Mouse (Mus musculus) monocyte, adult 5-6 weeks (primary cell): ENCODE results near the gene Nol6. TPM values are rescaled to one million over a fixed set of nuclear protein-coding genes. Genes with fewer than 3 reads are reported as not detected.
A peak's percentile ranks its signal among the peaks of the same experiment; 100 is the strongest.
"Not testable (repeated sequence)": the region's sequence is repeated elsewhere in the genome, so short reads cannot be mapped to it uniquely, and the experiment has no call there.

Source experiments
- ATAC-seq: fragments of 153-309, 156-312 bp; replicated peaks from 2 replicates; pipeline ENCODE4 v1.8.0; 2017; ENCODE audit warnings: mild to moderate bottlenecking; ENCODE audit not compliant: low TSS enrichment, insufficient number of reproducible peaks, severe bottlenecking, poor library complexity, low FRiP score
- total RNA-seq: library from RNA; stranded (forward); fragments of 200-1000, 200-491, 200-594 nt; gene quantifications from 3 replicates; pipeline ENCODE4 v1.2.3, GENCODE M21; 2017

Nol6 gene
- total RNA-seq, 1 experiment from 2014 or later = 22.2 TPM

GRCm38 (mm10) chr4:41089705-41090104 lies 34.5 kb downstream of the Nol6 start:
- no peak for ATAC-seq

DNA sequence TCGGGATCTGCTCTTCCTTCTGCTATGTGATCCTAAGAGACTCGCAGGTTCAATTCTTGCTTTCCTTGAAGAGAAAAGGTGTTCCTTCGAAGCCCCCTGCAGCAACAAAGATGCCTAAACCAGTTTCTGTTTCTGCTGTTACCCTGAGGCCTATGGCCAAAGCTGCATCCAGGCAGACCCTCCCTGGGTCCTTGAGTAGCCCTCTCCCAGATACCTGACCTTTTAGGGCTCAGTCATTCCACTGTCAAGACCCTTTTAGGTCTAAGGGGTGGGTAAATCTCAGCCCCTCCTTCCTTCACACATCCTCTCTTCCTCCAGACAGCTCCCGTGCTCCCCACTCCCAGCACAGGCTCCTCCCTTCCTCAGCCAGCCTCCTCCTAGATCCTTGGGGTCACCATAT lies 35.1 kb downstream of the Nol6 start:
- no peak for ATAC-seq

DNA sequence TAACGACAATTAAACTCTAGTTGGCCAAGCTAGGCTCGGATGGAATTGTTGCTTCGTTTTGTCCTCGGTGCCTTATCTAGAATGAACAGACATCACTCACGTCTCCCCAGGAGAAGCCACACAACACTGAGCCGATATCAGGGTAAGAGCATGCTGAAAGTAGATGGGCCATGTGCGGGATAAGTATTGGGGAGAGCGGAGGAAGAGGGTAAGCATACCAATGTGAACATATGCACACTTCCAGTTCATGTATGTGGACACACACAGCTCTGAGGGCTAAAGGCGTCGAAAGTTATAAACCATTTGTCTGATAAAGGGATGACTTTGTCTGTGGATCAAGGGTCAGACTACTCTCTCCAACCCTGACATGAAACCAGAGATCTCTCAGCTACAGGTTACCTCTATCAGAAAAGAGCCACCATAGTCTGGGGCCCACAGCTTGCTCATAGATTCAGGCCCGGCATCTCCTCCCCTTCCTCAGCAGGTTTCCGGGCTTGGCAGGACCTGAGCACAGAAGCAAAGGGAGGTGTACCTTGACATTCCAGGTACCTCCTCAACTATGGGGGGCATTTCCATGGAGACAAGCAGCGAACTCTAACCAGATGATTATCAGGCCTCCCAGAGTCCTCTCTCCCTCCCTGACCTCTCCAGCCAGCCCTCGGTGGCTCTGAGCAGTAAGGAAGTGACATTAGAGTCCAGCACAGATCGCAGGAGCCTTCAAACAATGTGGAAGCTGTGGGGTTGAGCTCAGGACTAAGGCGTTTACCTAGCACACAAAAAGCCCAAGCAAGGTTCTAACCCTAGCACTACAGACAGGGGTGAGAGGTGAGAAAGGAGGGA lies 36.6 kb downstream of the Nol6 start:
- ATAC-seq = no peak

GRCm38 (mm10) chr4:41086947-41087346 lies 37.3 kb downstream of the Nol6 start:
- no peak for ATAC-seq

- no peak for ATAC-seq
Measured at GRCm38 (mm10) chr4:41084819-41085218, 39.4 kb downstream of the Nol6 start.

GRCm38 (mm10) chr4:41082803-41083202 lies 41.5 kb downstream of the Nol6 start:
- not testable (repeated sequence) for ATAC-seq

GRCm38 (mm10) chr4:41081733-41082132 lies 42.5 kb downstream of the Nol6 start:
- no peak for ATAC-seq

- ATAC-seq = no peak
Measured at GRCm38 (mm10) chr4:41078726-41079125, 45.5 kb downstream of the Nol6 start.

- no peak for ATAC-seq
Measured at GRCm38 (mm10) chr4:41074461-41074860, 49.8 kb downstream of the Nol6 start.

DNA sequence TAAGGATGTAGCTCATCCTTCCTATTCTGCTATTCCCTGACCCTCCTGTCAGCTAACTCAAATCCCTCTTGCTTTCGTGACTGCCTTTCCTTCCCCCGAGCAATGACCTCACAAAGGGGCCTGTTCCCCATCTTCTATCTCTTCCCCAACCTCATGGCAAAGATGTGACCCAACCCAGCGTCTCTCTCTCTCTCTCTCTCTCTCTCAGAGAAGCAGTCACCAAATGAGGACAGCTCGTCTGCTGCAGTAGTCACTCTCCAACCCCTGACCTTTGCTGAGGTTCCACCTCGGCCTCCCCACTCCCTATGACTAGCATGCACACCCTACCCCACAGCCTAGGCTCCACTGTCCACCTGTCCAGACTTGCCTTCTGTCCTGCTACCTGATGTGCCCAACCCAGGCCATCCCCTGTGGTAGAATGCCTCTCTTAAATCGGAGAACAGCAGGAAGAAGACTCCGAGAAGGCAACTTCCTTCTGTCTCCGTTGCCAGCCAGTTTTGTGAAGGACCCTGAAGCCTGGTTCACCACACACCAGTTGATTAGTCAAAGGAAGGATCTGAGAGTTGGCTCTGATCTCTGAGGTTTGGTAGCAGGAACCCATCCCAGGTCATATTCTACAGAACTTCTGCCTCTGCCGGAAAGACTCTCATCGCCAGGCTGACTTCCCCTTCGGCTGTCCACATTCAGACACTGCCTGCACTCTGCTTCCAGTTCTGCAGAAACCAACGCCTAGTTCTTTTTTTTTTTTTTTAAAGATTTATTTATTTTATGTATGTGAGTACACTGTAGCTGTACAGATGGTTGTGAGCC lies 51.0 kb downstream of the Nol6 start:
- peak; percentile 77 for ATAC-seq

DNA sequence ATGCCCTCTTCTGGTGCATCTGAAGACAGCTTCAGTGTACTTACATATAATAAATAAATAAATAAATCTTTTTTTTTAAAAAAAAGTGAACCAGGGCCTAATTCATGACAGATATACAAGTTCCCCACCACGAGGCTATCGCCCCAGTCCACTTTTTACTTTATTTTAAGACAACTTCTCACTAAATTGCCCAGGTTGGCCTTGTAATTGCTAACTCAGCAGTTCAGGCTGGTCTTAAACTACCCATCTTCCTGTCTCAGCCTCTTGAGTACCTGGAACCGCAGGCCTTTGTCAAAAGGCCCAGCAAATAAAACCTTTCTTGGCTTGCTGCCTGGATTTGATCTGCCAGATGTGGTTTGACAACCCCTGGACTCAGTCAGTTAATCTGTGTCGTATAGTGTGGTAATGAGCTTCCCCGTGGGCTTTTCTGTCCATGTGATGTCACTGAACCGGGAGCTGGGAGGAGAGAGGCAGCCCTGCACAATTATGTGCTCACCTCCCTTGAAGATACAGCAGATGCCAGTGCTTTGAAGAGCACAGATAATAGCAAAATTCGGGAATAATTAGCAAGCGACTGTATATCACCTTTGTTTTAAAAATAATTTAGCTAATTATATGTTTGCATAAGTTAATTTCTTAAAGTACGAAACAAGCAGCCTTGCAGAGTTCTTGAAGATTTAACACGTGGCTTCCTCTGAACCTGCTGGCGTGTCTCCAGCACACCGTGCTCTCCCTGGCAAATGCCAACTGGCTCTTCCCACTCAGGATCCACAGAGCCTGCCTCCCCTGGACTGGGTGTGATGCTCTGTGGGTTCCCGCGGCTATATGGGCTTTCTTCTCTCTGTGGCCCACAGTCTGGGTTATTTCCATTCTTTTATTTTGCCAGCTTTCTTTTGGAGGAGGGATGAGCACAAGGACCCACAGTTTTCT lies 52.5 kb downstream of the Nol6 start:
- ATAC-seq = no peak

GRCm38 (mm10) chr4:41065196-41065595 lies 59.1 kb downstream of the Nol6 start:
- ATAC-seq = no peak

Other genes starting within 250 kb of the Nol6 start
- not detected in 3 replicates for gene Spink4, start 204.4 kb downstream of the Nol6 start, total RNA-seq
- 241 to 264 TPM (median 246 TPM) in 3 replicates for gene Bag1, start 176.2 kb downstream of the Nol6 start, total RNA-seq
- gene Chmp5, start 176.0 kb downstream of the Nol6 start, total RNA-seq = 103 to 128 TPM (median 128 TPM) in 3 replicates
- 52.8 to 83.9 TPM (median 66.9 TPM) in 3 replicates for gene Nfx1, start 153.5 kb downstream of the Nol6 start, total RNA-seq
- not detected in 3 replicates for gene Aqp7, start 76.3 kb downstream of the Nol6 start, total RNA-seq
- gene Aqp3, start 26.3 kb downstream of the Nol6 start, total RNA-seq = 0.38 to 1.4 TPM in 2 of 3 replicates, not detected in the other
- 34.8 to 50.0 TPM (median 44.1 TPM) in 3 replicates for gene Ube2r2, start 11.3 kb upstream of the Nol6 start, total RNA-seq
- 6.6 to 19.8 TPM (median 17.1 TPM) in 3 replicates for gene Ubap2, start 150.7 kb upstream of the Nol6 start, total RNA-seq
- 44.1 to 49.8 TPM (median 44.7 TPM) in 3 replicates for gene Dcaf12, start 190.4 kb upstream of the Nol6 start, total RNA-seq
- 70.9 to 80.1 TPM (median 79.6 TPM) in 3 replicates for gene Ubap1, start 224.5 kb upstream of the Nol6 start, total RNA-seq